Comparison of ENCODE assay signal across 23 mouse cellular contexts in the genomic region with DNA sequence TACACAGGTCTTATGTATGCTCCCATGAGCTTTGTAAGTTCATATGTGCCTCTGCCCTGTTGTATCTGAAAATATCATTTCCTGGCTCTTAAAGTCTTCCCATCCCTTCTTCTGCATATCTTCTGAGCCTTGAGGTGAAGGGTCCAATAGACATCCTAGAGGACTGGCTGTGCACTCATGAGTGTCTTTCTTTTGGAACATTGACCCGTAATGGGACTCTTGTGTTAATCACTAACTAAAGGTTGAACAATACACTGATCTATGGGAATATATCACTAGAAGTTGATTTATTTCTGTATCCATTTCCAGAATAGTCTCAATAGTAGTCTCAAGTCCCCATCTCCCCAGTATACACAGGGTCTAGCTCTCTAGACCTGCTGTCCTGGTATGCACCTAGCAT. TPM values are rescaled to one million over a fixed set of nuclear protein-coding genes. Genes with fewer than 3 reads are reported as not detected.
"Had no signal": no experiment of that assay in that cellular context is flagged by ENCODE, and none has a peak within 500 bp of the region (broad histone marks: within the 10 kb centered on the region; RNA-seq: fewer than 3 reads in every experiment).

No protein-coding gene starts in this region.

- H3K9me3 ChIP-seq: limb, embryonic 12.5 days; limb, embryonic 15.5 days; lung, embryonic 15.5 days; megakaryocyte, embryonic 14.5 days; midbrain, embryonic 10.5 days; midbrain, embryonic 13.5 days; neural tube, embryonic 13.5 days; stomach, embryonic 15.5 days had no signal

- H3K4me1 ChIP-seq: limb, embryonic 12.5 days; limb, embryonic 15.5 days; lung, embryonic 15.5 days; midbrain, embryonic 10.5 days; midbrain, embryonic 13.5 days; neural tube, embryonic 13.5 days; stomach, embryonic 15.5 days had no signal

- H3K9ac ChIP-seq: limb, embryonic 12.5 days; limb, embryonic 15.5 days; liver, embryonic 14.5 days; lung, embryonic 15.5 days; midbrain, embryonic 13.5 days; neural tube, embryonic 13.5 days; stomach, embryonic 15.5 days had no signal

- DNase-seq: layer of hippocampus, adult 9-11 months; layer of hippocampus, postnatal 36 days; left cerebral cortex, postnatal 4 days; lung, adult 18-20 months; lung, postnatal 10 days; lung, postnatal 36 days; retina, postnatal 1 day; right cerebral cortex, postnatal 25 days; spleen, adult 18-20 months; thymus, postnatal 25 days had no signal

- H3K4me3 ChIP-seq: layer of hippocampus, adult 2 months; limb, embryonic 12.5 days; limb, embryonic 15.5 days; lung, embryonic 15.5 days; megakaryocyte, embryonic 14.5 days; midbrain, embryonic 10.5 days; midbrain, embryonic 13.5 days; myocyte; neural tube, embryonic 13.5 days; stomach, embryonic 15.5 days had no signal

- H3K27ac ChIP-seq: layer of hippocampus, adult 2 months; limb, embryonic 12.5 days; limb, embryonic 15.5 days; liver, embryonic 14.5 days; lung, embryonic 15.5 days; midbrain, embryonic 10.5 days; midbrain, embryonic 13.5 days; neural tube, embryonic 13.5 days; stomach, embryonic 15.5 days had no signal

- H3K27me3 ChIP-seq: limb, embryonic 12.5 days; limb, embryonic 15.5 days; lung, embryonic 15.5 days; megakaryocyte, embryonic 14.5 days; midbrain, embryonic 13.5 days; neural tube, embryonic 13.5 days; stomach, embryonic 15.5 days had no signal

- ATAC-seq: intestine, postnatal 0 days; midbrain, embryonic 13.5 days; midbrain, embryonic 16.5 days had no signal

- H3K4me2 ChIP-seq: limb, embryonic 12.5 days; limb, embryonic 15.5 days; lung, embryonic 15.5 days; midbrain, embryonic 13.5 days; neural tube, embryonic 13.5 days; stomach, embryonic 15.5 days had no signal

RNA-seq across cellular contexts. Expression of gene Slc5a11, which starts 29.7 kb away (rescaled TPM):
- total RNA-seq: left cerebral cortex, postnatal 4 days had no signal
- polyA plus RNA-seq: limb, embryonic 15.5 days; myocyte; neural tube, embryonic 13.5 days had no signal
